Mouse (Mus musculus) testis, adult 2 months (tissue): ENCODE measurements around the gene Crygd. TPM values are rescaled to one million over a fixed set of nuclear protein-coding genes. Genes with fewer than 3 reads are reported as not detected.
A peak's percentile ranks its signal among the peaks of the same experiment; 100 is the strongest.

Source experiments
- H3K27ac ChIP-seq: fragments of 200-500 bp; 2 replicates; pipeline ENCODE4 v1.5.1; 2012; ENCODE audit warnings: low read depth, low read length; ENCODE audit not compliant: control insufficient read depth, insufficient read depth
- H3K27me3 ChIP-seq: fragments of 200-500 bp; 2 replicates; pipeline ENCODE4 v1.6.1; 2012; ENCODE audit warnings: mild to moderate bottlenecking, low read length, moderate library complexity; ENCODE audit not compliant: control insufficient read depth, insufficient read depth
- H3K36me3 ChIP-seq: fragments of 200-500 bp; 2 replicates; pipeline ENCODE4 v1.6.1; 2012; ENCODE audit warnings: mild to moderate bottlenecking, low read length; ENCODE audit not compliant: control insufficient read depth, insufficient read depth
- H3K4me1 ChIP-seq: fragments of 200-500 bp; 2 replicates; pipeline ENCODE4 v1.6.1; 2012; ENCODE audit warnings: low read length; ENCODE audit not compliant: control insufficient read depth, insufficient read depth
- H3K4me3 ChIP-seq: fragments of 200-500 bp; 2 replicates; pipeline ENCODE4 v1.5.1; 2012; ENCODE audit warnings: low read depth, mild to moderate bottlenecking, low read length, moderate library complexity, mixed read lengths; ENCODE audit not compliant: control insufficient read depth
- CTCF ChIP-seq: fragments of 200-500 bp; IDR thresholded peaks from 2 replicates; pipeline ENCODE4 v1.5.1; 2012; ENCODE audit warnings: low read depth, mild to moderate bottlenecking, inconsistent platforms, low read length, moderate library complexity; ENCODE audit not compliant: control insufficient read depth, insufficient read depth, insufficient replicate concordance
- POLR2A ChIP-seq: fragments of 200-500 bp; IDR thresholded peaks from 2 replicates; pipeline ENCODE4 v1.6.1; 2012; ENCODE audit warnings: low read depth, mild to moderate bottlenecking, inconsistent platforms, low read length, moderate library complexity; ENCODE audit not compliant: control insufficient read depth
- polyA plus RNA-seq: library from polyadenylated mRNA; depleted of rRNA; stranded (reverse); fragments of >200 nt; gene quantifications from 2 replicates; pipeline ENCODE4 v1.2.3, GENCODE M21; 2012; rRNA removed

The Crygd gene
- not detected in 2 replicates for polyA plus RNA-seq

DNA sequence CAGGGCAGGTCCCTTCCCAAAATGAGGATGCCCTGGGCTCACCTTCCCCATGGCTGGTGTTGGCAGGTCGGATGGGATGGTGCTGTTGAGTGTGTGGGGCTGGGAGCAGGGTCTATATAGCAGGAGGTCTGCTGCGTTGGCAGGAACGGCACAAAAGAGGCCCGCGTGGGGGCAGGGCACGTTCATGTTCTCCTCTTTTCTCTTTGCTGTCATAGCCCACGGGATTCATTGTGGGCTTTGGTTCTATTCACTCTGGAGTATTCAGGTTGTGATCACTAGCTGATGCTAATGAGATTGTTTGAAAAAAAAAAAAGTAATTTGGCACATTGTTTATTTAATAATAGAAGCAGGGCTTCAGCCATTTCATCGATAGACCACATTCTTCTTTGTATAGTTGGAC is at the start of gene Crygd:
Gene Crygd, minus strand, starts transcription at position 101 of the 400 bp plus-strand sequence.
- Histone ChIP-seq H3K4me1 (no peaks in the 10 kb centered on the region; the same call in 1 of the 2 replicates), H3K27ac (no peak within 1 kb of the TSS), H3K36me3 (no peaks in the 10 kb centered on the region), H3K27me3 (no peaks in the 10 kb centered on the region), H3K4me3 (no peak within 1 kb of the TSS)
- TF ChIP-seq POLR2A = no peak
- no peak for TF ChIP-seq CTCF

DNA sequence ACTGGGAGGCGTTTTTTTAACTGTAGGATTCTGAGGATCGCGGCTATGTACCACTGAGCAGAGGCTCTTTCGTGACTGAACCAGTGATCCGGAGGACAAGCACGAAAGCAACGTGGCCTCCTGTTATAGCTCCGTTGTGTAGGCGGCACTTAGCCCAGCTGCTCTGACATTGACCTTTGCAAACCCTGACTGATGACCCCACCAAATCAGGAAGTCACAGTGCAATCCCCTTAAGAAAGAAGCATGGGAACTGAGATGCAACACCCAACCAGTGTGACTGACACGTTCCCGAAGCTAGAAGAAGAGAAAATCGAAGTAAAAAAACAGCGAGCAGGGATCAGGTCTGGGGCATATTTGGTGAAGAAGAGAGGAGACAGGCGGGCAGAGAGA is 49.5 kb upstream of the Crygd start:
- H3K36me3 ChIP-seq = no peaks in the 10 kb centered on the region
- H3K4me1 ChIP-seq = peaks cover 3% of the 10 kb centered on the region; the same call in 1 of the 2 replicates
- TF ChIP-seq POLR2A = 0 out of 2 replicates have a peak, but pooled peaks have one; percentile 15
- no peak for TF ChIP-seq CTCF
- peak overlapping the region; percentile 36; the same call in 1 of the 2 replicates for H3K27ac ChIP-seq
- no peaks in the 10 kb centered on the region for H3K27me3 ChIP-seq
- peak overlapping the region; percentile 31 for H3K4me3 ChIP-seq

DNA sequence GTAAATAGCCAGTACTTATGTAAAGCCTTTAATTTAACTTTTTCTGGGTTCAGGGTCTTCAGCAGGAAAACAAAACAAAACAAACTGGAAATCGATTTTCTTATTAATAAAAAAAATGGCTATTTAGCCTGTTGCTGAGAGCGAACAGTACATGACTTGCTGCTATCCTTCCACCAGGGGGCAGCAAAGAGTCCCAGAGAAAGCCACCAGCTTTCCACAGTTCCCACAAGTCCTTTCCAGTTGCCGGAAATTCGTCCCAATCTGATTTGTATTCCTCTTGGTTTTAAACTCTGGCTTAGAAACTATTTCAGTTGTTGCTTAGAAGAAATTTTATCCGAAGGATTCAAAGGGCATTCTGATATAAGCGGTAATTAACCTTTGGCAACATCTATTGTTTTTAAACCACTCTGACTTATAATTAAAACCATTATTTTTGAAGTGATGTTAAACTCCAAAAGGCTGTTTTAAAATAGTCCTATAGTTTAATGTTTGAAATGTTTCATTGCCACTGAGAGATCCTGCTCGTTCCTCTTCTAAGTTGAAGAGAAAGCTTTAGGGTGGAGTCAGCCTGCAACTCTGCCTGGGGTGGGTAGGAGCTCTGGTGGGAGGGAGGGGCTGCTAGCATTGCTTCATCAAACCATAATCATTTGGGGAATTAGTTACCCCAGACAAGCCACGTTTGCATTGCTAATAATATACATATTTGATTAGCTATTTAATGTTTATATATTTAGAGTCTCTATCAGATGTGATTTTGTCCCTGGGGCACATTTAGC is 49.0 kb upstream of the Crygd start:
- H3K27ac ChIP-seq = peak overlapping the region; percentile 36; the same call in 1 of the 2 replicates
- H3K4me1 ChIP-seq = peaks cover 3% of the 10 kb centered on the region; the same call in 1 of the 2 replicates
- H3K27me3 ChIP-seq = no peaks in the 10 kb centered on the region
- H3K4me3 ChIP-seq = no peak overlapping the region; the same call in 1 of the 2 replicates
- TF ChIP-seq CTCF = peak; percentile 75
- TF ChIP-seq POLR2A = no peak
- H3K36me3 ChIP-seq = no peaks in the 10 kb centered on the region

DNA sequence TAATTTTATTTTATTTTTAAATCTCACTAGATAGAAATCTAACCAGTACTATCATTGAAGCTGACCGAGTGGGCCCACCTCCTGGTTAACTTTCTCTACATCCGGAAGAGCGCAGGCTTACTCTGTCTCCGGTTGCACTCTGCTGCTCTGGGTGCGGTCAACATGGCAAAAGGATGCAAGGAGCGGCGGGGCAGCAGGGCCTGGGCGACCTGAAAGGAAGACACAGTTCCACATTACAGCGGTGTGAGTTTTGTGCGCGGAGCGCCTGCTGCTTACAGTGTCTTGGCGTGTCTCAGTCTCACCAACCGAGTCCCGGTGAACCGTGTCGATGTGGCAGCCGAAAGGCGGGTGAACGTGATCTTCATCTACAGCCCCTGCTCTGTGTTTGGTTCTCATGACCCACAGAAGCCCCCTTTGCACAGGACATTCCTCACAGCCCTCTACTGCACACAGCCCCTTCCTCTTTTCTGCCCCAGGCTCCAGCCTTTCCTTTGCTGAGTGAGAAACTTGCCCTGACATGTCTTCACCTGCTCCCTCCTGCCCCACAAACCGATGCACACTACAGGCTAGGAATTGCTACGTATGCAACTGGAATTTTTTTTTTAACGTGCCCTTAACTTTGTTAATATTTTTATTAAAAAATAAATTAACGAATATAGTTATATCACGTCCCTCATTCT is 46.6 kb upstream of the Crygd start:
- H3K4me3 ChIP-seq = peak overlapping the region; percentile 3; the same call in 1 of the 2 replicates
- no peak overlapping the region for H3K27ac ChIP-seq
- H3K27me3 ChIP-seq = no peaks in the 10 kb centered on the region
- peaks cover 3% of the 10 kb centered on the region; the same call in 1 of the 2 replicates for H3K4me1 ChIP-seq
- H3K36me3 ChIP-seq = no peaks in the 10 kb centered on the region
- TF ChIP-seq POLR2A = no peak
- TF ChIP-seq CTCF = no peak

DNA sequence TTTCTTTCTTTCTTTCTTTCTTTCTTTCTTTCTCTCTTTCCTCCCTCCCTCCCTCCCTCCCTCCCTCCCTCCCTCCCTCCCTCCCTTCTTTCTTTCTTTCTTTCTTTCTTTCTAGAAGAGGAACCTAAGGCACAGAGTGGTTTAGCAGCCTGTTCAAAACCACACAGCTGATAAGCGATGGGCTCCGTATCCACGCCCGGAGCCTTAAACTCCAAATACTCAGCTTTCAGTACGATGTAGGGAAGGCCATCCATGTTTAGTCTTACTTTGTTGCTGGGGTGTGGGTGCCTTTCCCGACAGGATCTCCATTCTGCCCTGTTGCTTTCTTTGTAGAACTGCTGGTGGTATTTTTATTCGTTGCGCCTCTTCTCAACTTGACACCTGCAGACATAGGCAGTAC is 45.9 kb upstream of the Crygd start:
- H3K27me3 ChIP-seq = no peaks in the 10 kb centered on the region
- H3K4me3 ChIP-seq = no peak overlapping the region
- H3K4me1 ChIP-seq = peaks cover 5% of the 10 kb centered on the region; the same call in 1 of the 2 replicates
- no peak for TF ChIP-seq CTCF
- no peak for TF ChIP-seq POLR2A
- no peaks in the 10 kb centered on the region for H3K36me3 ChIP-seq
- no peak overlapping the region for H3K27ac ChIP-seq

DNA sequence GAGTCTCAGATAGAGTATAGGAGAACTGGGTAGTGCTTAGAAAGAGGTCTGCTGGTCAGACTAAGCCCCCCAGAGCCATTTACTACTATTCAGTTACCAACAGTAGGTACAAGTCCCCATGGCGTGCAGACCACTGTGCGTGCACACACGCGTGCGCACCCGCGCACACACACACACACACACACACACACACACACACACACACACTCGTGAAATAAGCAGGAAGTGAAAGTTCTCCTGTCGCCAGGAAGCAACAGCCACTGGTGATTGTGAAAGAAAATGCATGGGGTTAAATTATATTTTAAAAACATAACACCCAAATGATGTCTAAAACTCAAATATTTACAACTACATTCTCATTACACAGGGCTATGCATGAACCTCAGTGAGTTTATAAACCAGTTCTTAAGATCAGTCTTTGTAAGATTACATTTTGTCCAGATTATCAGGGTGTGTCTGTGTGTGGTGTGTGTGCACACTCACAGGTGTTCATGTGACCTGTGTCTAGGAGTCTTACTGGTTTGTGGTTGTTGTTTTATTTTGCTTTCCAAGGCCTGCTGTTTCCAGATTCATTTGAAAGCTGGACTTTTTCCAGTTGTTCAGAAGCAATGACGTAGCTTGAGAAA is 44.5 kb upstream of the Crygd start:
- TF ChIP-seq POLR2A (no peak), CTCF (no peak)
- Histone ChIP-seq H3K27me3 (no peaks in the 10 kb centered on the region), H3K4me1 (peaks cover 12% of the 10 kb centered on the region), H3K27ac (no peak overlapping the region), H3K4me3 (no peak overlapping the region), H3K36me3 (no peaks in the 10 kb centered on the region)

DNA sequence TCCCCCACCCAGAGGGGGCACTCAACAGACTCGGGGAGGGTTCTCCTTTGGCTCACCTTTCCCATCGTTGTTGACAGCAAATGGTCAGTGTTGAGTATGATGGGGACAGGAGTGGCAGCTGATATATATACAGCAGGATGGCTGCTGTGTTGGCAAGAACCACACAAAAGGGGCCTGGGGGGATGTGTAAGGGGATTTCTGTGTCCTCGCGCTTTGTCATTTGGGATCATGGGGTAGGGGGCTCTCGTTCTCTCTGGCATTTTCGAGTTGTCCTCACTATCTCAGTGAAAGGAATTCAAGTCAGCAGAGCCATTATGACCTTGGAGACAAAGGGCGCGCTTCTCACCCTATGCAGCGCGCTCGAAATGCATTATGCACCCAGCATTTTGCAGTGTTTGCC is 40.0 kb upstream of the Crygd start, which contains the start of gene Cryga:
Gene Cryga, minus strand, starts transcription at position 101 of the 400 bp plus-strand sequence.
- Histone ChIP-seq H3K27ac (no peak within 1 kb of the TSS), H3K36me3 (no peaks in the 10 kb centered on the region), H3K4me3 (no peak within 1 kb of the TSS), H3K27me3 (no peaks in the 10 kb centered on the region), H3K4me1 (peaks cover 11% of the 10 kb centered on the region)
- TF ChIP-seq POLR2A (no peak), CTCF (no peak)
